ENCODE assay signal across 8 mouse cellular contexts in the genomic region with DNA sequence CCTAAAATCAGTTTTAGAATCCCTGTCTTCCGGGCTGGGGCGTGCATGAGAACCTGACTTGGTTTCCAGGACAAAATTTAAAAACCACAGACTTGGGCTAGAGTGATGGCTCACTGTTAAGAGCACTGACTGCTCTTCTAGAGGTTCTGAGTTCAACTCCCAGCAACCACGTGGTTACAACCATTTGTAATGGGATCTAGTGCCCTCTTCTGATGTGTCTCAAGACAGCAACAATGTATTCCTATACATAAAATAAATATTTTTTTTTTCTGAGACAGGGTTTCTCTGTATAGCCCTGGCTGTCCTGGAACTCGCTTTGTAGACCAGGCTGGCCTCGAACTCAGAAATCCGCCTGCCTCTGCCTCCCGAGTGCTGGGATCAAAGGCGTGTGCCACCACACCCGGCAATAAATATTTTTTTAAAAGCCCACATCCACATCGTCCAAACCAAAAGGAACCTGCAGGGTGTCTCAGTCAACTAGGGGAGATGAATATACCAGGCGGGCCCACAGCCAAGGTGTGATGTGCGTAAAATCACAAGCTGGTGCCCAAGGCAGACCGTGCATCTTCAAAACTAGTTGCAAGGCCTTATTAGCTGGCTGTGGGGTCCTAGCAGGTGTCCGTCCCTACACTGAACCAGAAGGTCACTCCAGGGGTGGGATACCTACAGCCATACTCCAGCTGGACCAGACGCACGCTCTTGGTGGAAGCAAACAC. TPM values are rescaled to one million over a fixed set of nuclear protein-coding genes. Genes with fewer than 3 reads are reported as not detected.
DNase-seq lines count a peak whose midpoint lies in the region; ATAC-seq lines count a peak whose summit lies in the region.
"Had no signal": no experiment of that assay in that cellular context is flagged by ENCODE, and none has a peak within 500 bp of the region (broad histone marks: within the 10 kb centered on the region; RNA-seq: fewer than 3 reads in every experiment).

No protein-coding gene starts in this region.

- H3K9ac ChIP-seq in limb, embryonic 13.5 days: peak overlapping the region; percentile 86
- no peak overlapping the region for H3K9ac ChIP-seq in stomach, embryonic 15.5 days

- H3K36me3 ChIP-seq in megakaryocyte, embryonic 14.5 days (replicated peaks; ENCODE audit: low read length): peaks cover 42% of the 10 kb centered on the region
- peaks cover 32% of the 10 kb centered on the region for H3K36me3 ChIP-seq in forebrain, embryonic 10.5 days (replicated peaks)
- H3K36me3 ChIP-seq in limb, embryonic 13.5 days: peaks cover 38% of the 10 kb centered on the region
- H3K36me3 ChIP-seq in stomach, embryonic 15.5 days: peaks cover 6% of the 10 kb centered on the region; the same call in 1 of the 2 replicates

- peak overlapping the region; percentile 99 for H3K4me3 ChIP-seq in megakaryocyte, embryonic 14.5 days (replicated peaks)
- peak overlapping the region; percentile 85 for H3K4me3 ChIP-seq in forebrain, embryonic 10.5 days
- H3K4me3 ChIP-seq in limb, embryonic 13.5 days: peak overlapping the region; percentile 78
- peak overlapping the region; percentile 63 for H3K4me3 ChIP-seq in stomach, embryonic 15.5 days (replicated peaks)

- ATAC-seq in megakaryocyte, adult 5-6 weeks (ENCODE audit: poor library complexity, severe bottlenecking): no peak
- ATAC-seq in limb, embryonic 13.5 days (ENCODE audit: low FRiP score, low read depth): no peak
- no peak for ATAC-seq in stomach, embryonic 15.5 days (ENCODE audit: insufficient read depth, low FRiP score, low read depth)

- 68% methylated on average over 16 of the region's 16 CpGs for whole genome bisulfite sequencing in forebrain, embryonic 10.5 days
- WGBS in limb, embryonic 13.5 days: 59% methylated on average over 16 of the region's 16 CpGs
- 56% methylated on average over 16 of the region's 16 CpGs for WGBS in stomach, embryonic 15.5 days

- H3K4me1 ChIP-seq in megakaryocyte, embryonic 14.5 days: peaks cover 45% of the 10 kb centered on the region
- peaks cover 35% of the 10 kb centered on the region for H3K4me1 ChIP-seq in forebrain, embryonic 10.5 days
- H3K4me1 ChIP-seq in limb, embryonic 13.5 days: peaks cover 18% of the 10 kb centered on the region
- peaks cover 17% of the 10 kb centered on the region for H3K4me1 ChIP-seq in stomach, embryonic 15.5 days

- H3K27ac ChIP-seq in forebrain, embryonic 10.5 days: peak overlapping the region; percentile 86
- peak overlapping the region; percentile 75; the same call in 1 of the 2 replicates for H3K27ac ChIP-seq in limb, embryonic 13.5 days
- H3K27ac ChIP-seq in stomach, embryonic 15.5 days: peak overlapping the region; percentile 87; the same call in 1 of the 2 replicates

- DNase-seq in forebrain, embryonic 10.5 days (ENCODE audit: extremely low spot score, low spot score): no peak
- DNase-seq in spleen, postnatal 10 days (ENCODE audit: low spot score in 2 of 2): no peak
- no peak for DNase-seq in adrenal gland, adult 2 months

- peak overlapping the region; percentile 98 for H3K4me2 ChIP-seq in limb, embryonic 13.5 days (replicated peaks)
- peak overlapping the region; percentile 98 for H3K4me2 ChIP-seq in stomach, embryonic 15.5 days

- H3K9me3 ChIP-seq in megakaryocyte, embryonic 14.5 days: no peaks in the 10 kb centered on the region
- H3K9me3 ChIP-seq in forebrain, embryonic 10.5 days: no peaks in the 10 kb centered on the region
- H3K9me3 ChIP-seq in limb, embryonic 13.5 days: no peaks in the 10 kb centered on the region
- no peaks in the 10 kb centered on the region for H3K9me3 ChIP-seq in stomach, embryonic 15.5 days

- H3K27me3 ChIP-seq in megakaryocyte, embryonic 14.5 days (replicated peaks): peaks cover 3% of the 10 kb centered on the region
- H3K27me3 ChIP-seq in forebrain, embryonic 10.5 days (ENCODE audit: poor library complexity, severe bottlenecking): peaks cover 6% of the 10 kb centered on the region; the same call in 1 of the 2 replicates
- H3K27me3 ChIP-seq in limb, embryonic 13.5 days: no peaks in the 10 kb centered on the region
- no peaks in the 10 kb centered on the region for H3K27me3 ChIP-seq in stomach, embryonic 15.5 days (replicated peaks)

RNA-seq across cellular contexts. Expression of a gene that starts 0.5 kb away (rescaled TPM):
- polyA plus RNA-seq in megakaryocyte, embryonic 14.5 days (2012; ENCODE audit: insufficient read depth, low replicate concordance): 135 and 694 TPM in 2 replicates
- 192 and 200 TPM in 2 replicates for total RNA-seq in megakaryocyte, adult 5-6 weeks (2015)
- 224 and 228 TPM in 2 replicates for total RNA-seq in megakaryocyte, adult 5-6 weeks (2017)
- polyA plus RNA-seq in forebrain, embryonic 10.5 days (2016; fragmentation: Nextera tagmentation; extraction: Ambion mirVana): 77.8 and 80.4 TPM in 2 replicates
- 131 and 135 TPM in 2 replicates for polyA plus RNA-seq in limb, embryonic 13.5 days (2015; fragmentation: Nextera tagmentation; extraction: Ambion mirVana)
- 132 and 159 TPM in 2 replicates for polyA plus RNA-seq in stomach, embryonic 15.5 days (2015; fragmentation: Nextera tagmentation; extraction: Ambion mirVana)
- 100 to 1,000 TPM; 114 to 124 TPM for total RNA-seq in adrenal gland, adult 2 months (2021)
- 304 and 353 TPM in 2 replicates for polyA plus RNA-seq in adrenal gland, adult 2 months (2012; rRNA removed)

RNA-seq across cellular contexts. Expression of a gene that starts 1.1 kb away (rescaled TPM):
- polyA plus RNA-seq in megakaryocyte, embryonic 14.5 days (2012; ENCODE audit: insufficient read depth, low replicate concordance): 5.4 TPM in 1 of 2 replicates, not detected in the other
- total RNA-seq in megakaryocyte, adult 5-6 weeks (2015): 2.7 and 3.4 TPM in 2 replicates
- total RNA-seq in megakaryocyte, adult 5-6 weeks (2017): 1.6 and 1.8 TPM in 2 replicates
- 3.9 and 4.5 TPM in 2 replicates for polyA plus RNA-seq in forebrain, embryonic 10.5 days (2016; fragmentation: Nextera tagmentation; extraction: Ambion mirVana)
- 6.7 and 7.1 TPM in 2 replicates for polyA plus RNA-seq in limb, embryonic 13.5 days (2015; fragmentation: Nextera tagmentation; extraction: Ambion mirVana)
- 6.2 and 6.9 TPM in 2 replicates for polyA plus RNA-seq in stomach, embryonic 15.5 days (2015; fragmentation: Nextera tagmentation; extraction: Ambion mirVana)
- 1 to 10 TPM; 1.4 to 2.7 TPM for total RNA-seq in adrenal gland, adult 2 months (2021)
- polyA plus RNA-seq in adrenal gland, adult 2 months (2012; rRNA removed): 5.6 and 6.7 TPM in 2 replicates

RNA-seq across cellular contexts. Expression of a gene that starts 3.9 kb away (rescaled TPM):
- not detected in 2 replicates for polyA plus RNA-seq in megakaryocyte, embryonic 14.5 days (2012; ENCODE audit: insufficient read depth, low replicate concordance)
- not detected in 2 replicates for total RNA-seq in megakaryocyte, adult 5-6 weeks (2015)
- total RNA-seq in megakaryocyte, adult 5-6 weeks (2017): not detected in 2 replicates
- 0.19 TPM in 1 of 2 replicates, not detected in the other for polyA plus RNA-seq in forebrain, embryonic 10.5 days (2016; fragmentation: Nextera tagmentation; extraction: Ambion mirVana)
- not detected in 2 replicates for polyA plus RNA-seq in limb, embryonic 13.5 days (2015; fragmentation: Nextera tagmentation; extraction: Ambion mirVana)
- polyA plus RNA-seq in stomach, embryonic 15.5 days (2015; fragmentation: Nextera tagmentation; extraction: Ambion mirVana): not detected in 2 replicates
- total RNA-seq in adrenal gland, adult 2 months (2021): not detected
- not detected in 2 replicates for polyA plus RNA-seq in adrenal gland, adult 2 months (2012; rRNA removed)
- total RNA-seq: common myeloid progenitor, adult 5-6 weeks had no signal

RNA-seq across cellular contexts. Expression of a gene that starts 9.7 kb away (rescaled TPM):
- polyA plus RNA-seq in megakaryocyte, embryonic 14.5 days (2012; ENCODE audit: insufficient read depth, low replicate concordance): 13.3 and 15.6 TPM in 2 replicates
- total RNA-seq in megakaryocyte, adult 5-6 weeks (2015): 5.7 and 6.4 TPM in 2 replicates
- total RNA-seq in megakaryocyte, adult 5-6 weeks (2017): 2.9 TPM in 2 replicates
- 25.5 and 25.9 TPM in 2 replicates for polyA plus RNA-seq in forebrain, embryonic 10.5 days (2016; fragmentation: Nextera tagmentation; extraction: Ambion mirVana)
- polyA plus RNA-seq in limb, embryonic 13.5 days (2015; fragmentation: Nextera tagmentation; extraction: Ambion mirVana): 17.8 and 18.2 TPM in 2 replicates
- 13.1 and 13.5 TPM in 2 replicates for polyA plus RNA-seq in stomach, embryonic 15.5 days (2015; fragmentation: Nextera tagmentation; extraction: Ambion mirVana)
- total RNA-seq in adrenal gland, adult 2 months (2021): 10 to 100 TPM; 11.0 to 11.7 TPM
- 19.7 and 21.8 TPM in 2 replicates for polyA plus RNA-seq in adrenal gland, adult 2 months (2012; rRNA removed)

RNA-seq across cellular contexts. Expression of a gene that starts 25.3 kb away (rescaled TPM):
- 15.1 and 146 TPM in 2 replicates for polyA plus RNA-seq in megakaryocyte, embryonic 14.5 days (2012; ENCODE audit: insufficient read depth, low replicate concordance)
- total RNA-seq in megakaryocyte, adult 5-6 weeks (2015): 3.8 and 7.1 TPM in 2 replicates
- 1.8 and 3.6 TPM in 2 replicates for total RNA-seq in megakaryocyte, adult 5-6 weeks (2017)
- polyA plus RNA-seq in forebrain, embryonic 10.5 days (2016; fragmentation: Nextera tagmentation; extraction: Ambion mirVana): 36.6 and 40.0 TPM in 2 replicates
- polyA plus RNA-seq in limb, embryonic 13.5 days (2015; fragmentation: Nextera tagmentation; extraction: Ambion mirVana): 36.7 and 44.0 TPM in 2 replicates
- polyA plus RNA-seq in stomach, embryonic 15.5 days (2015; fragmentation: Nextera tagmentation; extraction: Ambion mirVana): 43.9 and 48.5 TPM in 2 replicates
- 10 to 100 TPM; 21.1 to 36.6 TPM for total RNA-seq in adrenal gland, adult 2 months (2021)
- 63.9 and 72.0 TPM in 2 replicates for polyA plus RNA-seq in adrenal gland, adult 2 months (2012; rRNA removed)
- total RNA-seq: common myeloid progenitor, adult 5-6 weeks had no signal
